Mouse (Mus musculus): ENCODE data around the gene Zfp827.

The Zfp827 gene

GRCm38 (mm10) chr8:79027977-79028487 lies at the start of gene Zfp827:
TSS of gene Zfp827 (plus strand) at chr8:79028437.
- peak; percentile 78 for DNase-seq (ENCODE audit: extremely low read depth, insufficient read length, low spot score)

DNA sequence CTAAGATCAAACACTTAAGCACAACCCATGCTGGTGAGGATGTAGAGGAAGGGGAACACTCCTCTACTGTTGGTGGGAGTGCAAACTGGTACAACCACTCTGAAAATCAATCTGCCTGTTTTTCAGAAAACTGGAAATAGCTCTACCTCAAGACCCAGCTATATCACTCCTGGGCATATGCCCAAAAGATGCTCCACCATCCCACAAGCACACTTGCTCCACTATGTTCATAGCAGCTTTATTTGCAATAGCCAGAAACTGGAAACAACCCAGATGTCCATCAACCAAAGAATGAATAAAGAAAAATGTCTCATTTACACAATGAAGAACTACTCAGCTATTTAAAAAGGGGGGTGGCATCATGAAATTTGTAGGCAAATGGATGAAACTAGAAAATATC lies 23.9 kb upstream of the Zfp827 start:
- no peak for DNase-seq (ENCODE audit: extremely low read depth, insufficient read length, low spot score)

DNA sequence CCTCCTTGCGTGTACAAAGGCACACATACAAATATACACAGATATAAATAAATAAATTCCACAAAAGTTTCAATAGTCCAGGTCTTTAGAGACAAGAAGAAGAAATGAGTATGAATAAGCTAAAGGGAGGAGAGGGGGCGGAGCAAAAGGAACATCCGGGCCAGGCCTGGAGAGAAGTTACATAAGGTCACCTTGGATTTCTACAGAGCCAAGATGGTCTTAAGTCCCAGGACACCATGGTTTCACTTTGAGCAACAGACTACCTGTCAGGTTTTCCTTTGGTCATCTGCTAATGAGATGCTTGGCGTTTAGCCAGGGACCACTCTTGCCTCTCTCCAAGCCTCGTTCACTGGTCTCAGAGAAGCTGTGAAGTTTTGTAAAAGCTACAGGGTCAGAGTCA lies 13.2 kb upstream of the Zfp827 start:
- no peak for DNase-seq (ENCODE audit: extremely low read depth, insufficient read length, low spot score)

GRCm38 (mm10) chr8:79016076-79016475 lies 12.2 kb upstream of the Zfp827 start:
- DNase-seq (ENCODE audit: extremely low read depth, insufficient read length, low spot score) = no peak

- DNase-seq (ENCODE audit: extremely low read depth, insufficient read length, low spot score) = no peak
Measured at GRCm38 (mm10) chr8:79016583-79016982, 11.7 kb upstream of the Zfp827 start.

GRCm38 (mm10) chr8:79023922-79024321 lies 4.3 kb upstream of the Zfp827 start:
- no peak for DNase-seq (ENCODE audit: extremely low read depth, insufficient read length, low spot score)

- no peak for DNase-seq (ENCODE audit: extremely low read depth, insufficient read length, low spot score)
Measured at GRCm38 (mm10) chr8:79027319-79027718, 918 bp upstream of the Zfp827 start.

- DNase-seq (ENCODE audit: extremely low read depth, insufficient read length, low spot score) = peak; percentile 51
Measured at GRCm38 (mm10) chr8:79028541-79029395, 531 bp downstream of the Zfp827 start.

DNA sequence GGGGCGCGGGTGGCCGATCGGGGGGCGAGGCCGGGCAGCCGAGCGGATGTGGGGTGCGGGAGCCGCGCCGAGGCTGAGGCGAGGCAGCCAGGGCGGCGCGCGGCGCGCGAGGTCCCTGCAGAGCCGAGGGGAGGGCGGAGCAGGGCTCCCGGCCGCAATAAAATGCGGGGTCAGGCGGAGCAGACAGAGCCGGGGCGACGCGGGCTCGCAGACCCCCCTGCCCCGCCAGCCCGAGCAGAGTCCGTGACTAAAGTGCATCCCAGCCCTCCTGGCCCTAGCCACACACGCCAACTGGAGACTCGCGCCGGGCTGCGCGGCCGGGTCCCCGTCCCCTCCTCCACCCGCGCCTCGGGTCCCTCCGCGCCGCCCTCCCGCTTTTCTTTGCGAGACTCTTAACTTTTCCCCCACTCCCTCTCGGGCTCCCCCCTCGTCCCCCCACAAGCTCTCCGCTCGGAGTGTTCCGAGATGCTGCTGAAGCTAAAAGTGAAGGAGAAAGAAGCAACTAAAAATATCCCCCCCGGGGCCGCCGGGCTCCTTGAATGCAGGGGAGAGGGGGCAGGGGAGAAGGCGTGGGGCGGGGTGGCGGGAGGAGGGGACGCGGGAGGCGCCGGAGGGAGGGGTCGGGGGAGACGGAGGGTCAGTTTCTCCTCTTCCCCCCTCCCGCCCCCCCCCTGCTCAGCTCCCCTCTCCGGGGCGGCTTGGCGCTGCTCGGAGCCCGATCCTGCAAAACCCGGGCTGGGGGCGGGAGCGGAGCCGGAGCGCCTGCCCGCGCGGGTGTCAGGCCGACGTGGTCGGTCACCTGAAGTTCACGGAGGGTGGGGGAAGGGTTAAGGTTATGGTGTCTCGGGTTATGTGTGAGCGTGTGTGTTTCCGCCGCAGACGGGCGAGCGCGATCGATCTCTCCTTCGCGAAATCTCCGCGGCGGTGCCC lies 1.4 kb downstream of the Zfp827 start:
- peak; percentile 85 for DNase-seq (ENCODE audit: extremely low read depth, insufficient read length, low spot score)

GRCm38 (mm10) chr8:79030326-79031265 lies 2.4 kb downstream of the Zfp827 start:
- DNase-seq (ENCODE audit: extremely low read depth, insufficient read length, low spot score) = peak; percentile 71

DNA sequence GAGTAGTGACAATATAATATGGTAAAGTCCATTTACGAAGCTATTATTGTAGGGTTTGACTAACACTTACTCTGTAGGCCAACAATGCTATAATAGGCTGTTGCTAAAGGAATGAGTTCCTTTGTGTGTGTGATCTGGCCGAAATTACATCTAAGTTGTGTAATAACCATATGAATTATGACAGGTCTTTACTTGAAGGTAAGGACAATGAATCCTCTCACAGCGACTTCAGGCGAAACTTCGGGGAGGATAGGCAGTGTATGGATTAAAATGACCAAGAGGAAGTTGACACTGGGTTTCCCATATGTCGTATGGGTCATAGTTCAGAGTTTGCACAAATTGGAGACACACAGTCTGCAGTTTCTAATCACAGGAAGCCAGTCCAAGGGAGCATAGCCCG lies 9.3 kb downstream of the Zfp827 start:
- DNase-seq (ENCODE audit: extremely low read depth, insufficient read length, low spot score) = no peak

DNA sequence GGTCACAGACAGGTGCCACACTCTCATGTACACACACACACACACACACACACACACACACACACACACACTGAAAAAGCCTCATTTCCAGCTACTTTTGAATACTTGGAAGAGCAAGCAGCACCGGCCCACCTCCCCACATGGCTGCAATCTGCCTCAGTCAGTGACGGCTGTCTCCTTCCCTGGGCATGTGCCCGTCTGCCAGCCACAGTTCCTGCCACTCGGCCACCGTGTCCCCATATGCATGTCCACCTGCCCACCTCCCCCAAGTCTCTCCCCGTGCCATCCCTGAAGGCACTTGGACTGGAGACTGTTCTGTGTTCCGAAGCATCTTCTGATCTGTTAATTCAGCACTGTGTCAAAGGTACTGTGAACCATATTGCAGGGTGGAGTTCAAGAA lies 9.8 kb downstream of the Zfp827 start:
- DNase-seq (ENCODE audit: extremely low read depth, insufficient read length, low spot score) = no peak

- no peak for DNase-seq (ENCODE audit: extremely low read depth, insufficient read length, low spot score)
Measured at GRCm38 (mm10) chr8:79041429-79041828, 13.2 kb downstream of the Zfp827 start.

DNA sequence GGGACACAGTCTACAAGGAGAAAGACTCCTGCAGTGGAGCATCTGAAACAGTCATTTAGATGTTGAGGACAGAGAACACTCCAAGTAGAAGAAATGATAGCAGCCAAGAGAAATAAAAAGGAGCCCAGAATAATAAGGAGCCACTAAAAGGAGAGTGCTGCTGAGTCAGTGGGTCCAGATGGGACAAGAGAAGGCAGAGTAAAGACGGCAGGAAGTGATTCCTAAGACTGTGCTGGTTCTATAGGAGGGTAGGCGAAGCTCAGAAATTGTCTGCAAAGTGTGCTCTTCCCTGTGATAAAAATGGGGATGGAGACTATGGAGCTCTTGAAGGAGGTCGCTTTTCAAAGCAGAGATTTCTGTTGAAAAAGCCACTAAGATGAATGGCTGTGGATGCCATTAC lies 14.0 kb downstream of the Zfp827 start:
- DNase-seq (ENCODE audit: extremely low read depth, insufficient read length, low spot score) = no peak

GRCm38 (mm10) chr8:79044673-79045072 lies 16.4 kb downstream of the Zfp827 start:
- no peak for DNase-seq (ENCODE audit: extremely low read depth, insufficient read length, low spot score)

- DNase-seq (ENCODE audit: extremely low read depth, insufficient read length, low spot score) = peak; percentile 88
Measured at GRCm38 (mm10) chr8:79046659-79047058, 18.4 kb downstream of the Zfp827 start.

- DNase-seq (ENCODE audit: extremely low read depth, insufficient read length, low spot score) = no peak
Measured at GRCm38 (mm10) chr8:79048388-79049005, 20.3 kb downstream of the Zfp827 start.

DNA sequence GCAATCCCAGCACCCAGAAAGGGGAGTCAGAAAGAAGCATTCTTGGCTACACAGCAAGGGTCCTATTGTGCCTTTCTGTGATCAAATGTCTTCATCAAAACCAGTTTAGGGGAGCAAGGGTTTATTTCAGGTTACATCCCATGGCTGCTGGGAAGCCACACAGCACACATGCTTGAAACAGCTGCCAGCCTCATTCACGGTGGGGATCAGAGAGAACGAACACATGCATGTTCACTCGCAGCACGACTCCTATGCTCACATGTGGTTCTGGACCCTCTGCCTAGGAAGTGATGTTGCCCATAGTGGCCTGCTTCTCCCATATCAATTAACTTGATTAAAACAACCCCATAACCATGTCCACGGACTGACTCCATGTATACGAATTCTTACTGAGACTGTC lies 26.0 kb downstream of the Zfp827 start:
- DNase-seq (ENCODE audit: extremely low read depth, insufficient read length, low spot score) = no peak

DNA sequence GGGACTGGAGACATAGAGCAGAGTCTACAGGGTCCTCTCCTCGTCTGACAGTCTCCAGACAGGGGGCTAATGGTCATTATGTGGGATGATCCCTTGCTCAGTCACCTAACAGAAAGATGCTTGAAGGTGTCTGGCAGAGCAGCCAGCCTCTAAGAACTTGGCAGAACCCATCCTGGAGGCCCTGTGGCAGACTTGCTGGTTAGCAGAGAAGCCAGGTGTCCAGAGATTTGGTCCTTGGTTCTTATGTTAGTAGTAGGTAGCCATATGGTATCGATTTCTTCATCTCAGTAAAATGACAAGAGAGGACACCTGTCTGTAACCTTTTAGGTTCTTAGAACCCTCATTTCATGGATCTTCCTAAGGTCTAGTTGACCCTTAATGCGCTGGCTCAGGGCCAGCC lies 28.9 kb downstream of the Zfp827 start:
- no peak for DNase-seq (ENCODE audit: extremely low read depth, insufficient read length, low spot score)

DNA sequence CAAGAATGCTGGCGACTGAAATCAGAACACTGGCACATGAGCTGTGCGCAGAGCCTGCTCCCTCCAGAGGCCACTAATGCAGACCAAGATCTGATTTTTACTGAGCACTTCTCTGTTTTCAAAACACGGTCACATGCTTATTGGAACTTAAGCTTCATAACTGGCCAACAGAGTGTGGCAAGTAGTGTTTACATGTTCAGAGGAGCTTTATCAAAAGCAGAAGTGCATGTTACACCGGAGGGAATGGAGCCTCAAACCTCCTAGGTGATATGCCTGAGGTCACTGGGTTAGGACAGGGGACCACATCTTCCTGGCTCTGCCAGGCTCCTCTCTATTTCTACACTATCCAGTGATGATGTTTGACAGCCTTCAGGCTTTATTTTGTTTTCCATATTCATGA lies 31.1 kb downstream of the Zfp827 start:
- no peak for DNase-seq (ENCODE audit: extremely low read depth, insufficient read length, low spot score)
